Mouse (Mus musculus) liver, adult (tissue): ENCODE measurements around the gene Zfp423.

Experiments
- GATA4 ChIP-seq: IDR thresholded peaks from 2 replicates; pipeline ENCODE4 v1.6.1; 2014; ENCODE audit warnings: mild to moderate bottlenecking, low read length; ENCODE audit not compliant: insufficient replicate concordance

Zfp423 gene

DNA sequence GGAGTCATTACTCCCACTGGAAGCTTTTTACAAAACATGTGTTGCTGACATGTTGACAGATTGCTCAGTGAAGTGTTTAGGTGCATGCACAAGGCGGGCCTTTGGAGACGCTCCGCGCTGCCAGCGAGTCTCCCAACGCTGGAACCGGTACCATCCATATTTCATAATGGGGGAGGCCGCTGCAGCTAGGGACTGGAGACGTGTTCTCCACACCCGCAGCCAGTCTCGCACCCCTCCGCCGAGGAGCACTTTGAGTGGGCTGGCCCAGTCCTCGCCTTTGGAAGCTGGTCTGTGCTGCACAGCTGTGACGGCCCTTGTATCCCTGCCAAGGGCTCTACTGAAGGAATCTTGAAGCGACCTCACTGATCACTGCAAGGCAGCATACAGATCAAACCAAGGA is 122.5 kb downstream of the Zfp423 start:
- TF ChIP-seq GATA4 = no peak

DNA sequence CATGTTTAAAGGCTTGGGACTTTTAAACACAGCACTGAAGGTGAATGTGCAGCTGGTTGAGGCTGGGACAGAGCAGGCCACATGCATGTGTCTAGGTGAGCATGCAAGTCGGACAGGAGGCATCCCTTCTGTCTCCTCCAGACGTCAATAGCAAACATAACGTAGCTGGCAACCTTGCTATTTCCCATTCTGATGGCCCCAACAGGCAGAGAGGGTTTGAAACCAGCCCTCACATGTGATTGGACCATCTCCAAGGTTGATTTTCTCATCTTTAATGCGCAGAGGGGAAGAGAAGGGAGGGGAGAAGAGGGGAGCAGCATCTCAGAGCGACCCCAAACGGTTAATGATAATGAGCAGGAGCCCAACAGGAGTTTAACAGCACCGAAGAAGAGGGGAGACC is 123.5 kb downstream of the Zfp423 start:
- TF ChIP-seq GATA4 = no peak

GRCm38 (mm10) chr8:87835411-87835821 is 124.0 kb downstream of the Zfp423 start:
- 0 out of 2 replicates have a peak, but pooled peaks have one; percentile 8 for TF ChIP-seq GATA4

- TF ChIP-seq GATA4 = no peak
Observed at GRCm38 (mm10) chr8:87834656-87835055, 124.7 kb downstream of the Zfp423 start.

DNA sequence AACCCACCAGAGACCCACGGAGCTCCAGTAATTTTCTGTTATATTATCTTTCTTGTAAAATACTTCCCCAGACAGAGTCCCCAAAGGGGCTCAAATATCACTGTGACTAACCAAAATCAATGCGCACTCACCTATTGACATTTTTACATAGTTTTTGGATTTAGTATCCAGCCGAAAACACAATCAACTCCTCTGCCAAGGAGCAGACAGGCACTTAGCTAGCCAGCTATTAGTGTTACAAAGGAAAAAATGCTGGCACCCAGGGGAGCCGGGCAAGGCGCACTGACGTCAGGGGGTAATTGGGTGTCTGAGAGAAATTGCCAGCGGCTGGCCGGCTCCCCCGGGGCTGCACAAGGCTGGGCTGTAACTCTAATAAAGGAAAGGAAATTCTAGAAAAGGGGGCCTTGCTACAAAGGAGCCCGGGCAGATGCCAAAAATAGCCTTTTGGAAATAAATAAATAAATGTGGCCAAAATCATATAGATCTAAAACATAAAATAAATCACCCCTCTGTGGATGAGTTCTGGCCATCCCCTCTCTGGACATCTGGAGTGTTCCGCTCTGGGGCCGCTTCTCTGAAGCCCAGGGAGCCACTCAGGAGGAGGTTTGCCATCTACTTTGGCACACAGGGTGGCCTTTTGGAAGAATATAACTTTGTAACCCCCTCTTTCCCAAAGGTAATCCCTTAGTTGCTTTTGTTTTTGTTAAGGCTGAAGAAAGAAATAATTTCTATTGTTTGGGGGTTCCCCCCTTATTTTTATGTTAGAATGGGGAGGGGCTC is 125.4 kb downstream of the Zfp423 start:
- TF ChIP-seq GATA4 = no peak

DNA sequence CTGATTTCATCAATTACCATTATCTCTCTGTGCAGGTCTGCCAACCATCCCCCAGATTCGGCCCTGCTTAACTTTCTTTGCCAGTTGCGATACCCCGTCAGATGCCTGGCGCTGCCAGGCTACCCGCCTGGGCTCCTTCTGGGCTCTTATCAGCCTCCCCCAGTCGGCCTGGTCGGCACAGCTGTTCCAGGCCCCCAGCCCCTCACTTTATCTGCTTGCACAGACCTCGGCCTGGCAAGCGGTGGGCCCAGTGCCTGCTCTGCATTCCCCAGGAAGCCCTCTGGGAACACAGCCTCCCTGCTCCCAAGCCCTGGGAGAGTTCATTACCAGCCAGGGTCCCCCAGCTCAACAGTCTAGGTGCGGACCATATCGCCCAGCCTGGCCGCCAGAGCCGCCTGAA is 126.1 kb downstream of the Zfp423 start:
- TF ChIP-seq GATA4 = no peak

GRCm38 (mm10) chr8:87832381-87833325 is 126.7 kb downstream of the Zfp423 start:
- no peak for TF ChIP-seq GATA4

- no peak for TF ChIP-seq GATA4
Observed at GRCm38 (mm10) chr8:87831567-87831966, 127.8 kb downstream of the Zfp423 start.

DNA sequence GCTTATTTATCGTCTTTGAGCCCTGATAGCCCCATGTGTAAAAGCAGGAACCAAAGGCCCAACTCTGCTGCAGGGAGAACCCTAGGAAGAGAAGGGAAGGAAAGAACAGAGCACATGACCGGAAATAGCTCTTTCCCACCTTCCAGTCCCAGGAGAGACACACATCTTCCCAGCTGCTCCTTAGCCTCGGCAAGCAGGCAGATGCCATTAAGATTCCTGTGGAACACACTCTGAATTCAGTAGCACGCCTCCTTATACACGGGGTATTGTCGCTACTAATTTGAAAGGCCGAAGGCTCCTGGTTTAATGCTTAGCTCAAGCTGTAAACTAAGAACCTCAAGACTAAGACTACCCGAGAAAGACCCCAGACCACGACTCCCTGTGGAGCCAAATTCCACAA is 128.3 kb downstream of the Zfp423 start:
- TF ChIP-seq GATA4 = no peak

DNA sequence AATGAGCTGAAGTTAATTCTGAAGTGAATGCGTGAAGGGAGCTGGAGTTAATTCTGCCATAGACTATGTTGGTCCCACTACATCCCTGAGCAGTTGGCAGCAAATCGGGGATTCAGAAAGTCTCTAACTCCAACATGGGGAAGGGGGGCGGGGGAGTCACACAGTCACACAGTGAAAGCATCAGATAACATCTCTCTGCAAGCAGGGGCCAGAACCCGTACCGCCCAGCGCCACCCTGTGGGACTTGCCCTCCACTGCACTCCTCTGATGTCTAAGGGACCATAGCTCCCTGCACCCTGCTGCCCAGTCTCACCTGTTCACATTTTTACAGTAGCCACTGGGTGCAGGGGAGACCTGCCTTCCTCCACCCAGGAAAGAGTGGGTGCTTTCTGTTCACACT is 129.2 kb downstream of the Zfp423 start:
- TF ChIP-seq GATA4 = no peak

- TF ChIP-seq GATA4 = no peak
Observed at GRCm38 (mm10) chr8:87826013-87826660, 133.3 kb downstream of the Zfp423 start.

DNA sequence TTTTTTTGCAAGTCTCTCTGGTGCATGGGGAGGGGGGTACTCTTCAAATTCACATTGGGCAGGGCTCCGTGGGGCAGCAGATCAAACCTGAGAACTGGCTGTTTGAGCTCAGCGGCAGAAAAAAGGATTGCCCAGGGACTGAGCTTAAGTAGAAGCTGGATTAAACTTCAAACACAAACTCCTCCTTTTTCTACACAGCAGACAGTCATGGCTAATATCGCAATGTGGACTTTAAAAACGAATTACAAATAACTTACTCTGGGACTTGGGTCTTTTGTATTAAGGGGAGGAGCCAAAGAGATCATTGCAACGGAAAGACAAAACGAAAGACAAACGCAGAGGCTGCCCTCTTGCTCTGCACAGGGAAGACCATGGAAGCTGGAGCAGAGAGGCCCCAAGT is 136.2 kb downstream of the Zfp423 start:
- TF ChIP-seq GATA4 = no peak

- TF ChIP-seq GATA4 = no peak
Observed at GRCm38 (mm10) chr8:87822690-87823089, 136.7 kb downstream of the Zfp423 start.

- no peak for TF ChIP-seq GATA4
Observed at GRCm38 (mm10) chr8:87822175-87822574, 137.2 kb downstream of the Zfp423 start.

- TF ChIP-seq GATA4 = no peak
Observed at GRCm38 (mm10) chr8:87821655-87822054, 137.7 kb downstream of the Zfp423 start.
